Mouse (Mus musculus): ENCODE data around the gene Clca1. TPM values are rescaled to one million over a fixed set of nuclear protein-coding genes. Genes with fewer than 3 reads are reported as not detected.
"Not testable (repeated sequence)": the region's sequence is repeated elsewhere in the genome, so short reads cannot be mapped to it uniquely, and the experiment has no call there.

The Clca1 gene
- total RNA-seq (2015; ENCODE audit: low replicate concordance), result not detected in 2 replicates
- not detected in 2 replicates for total RNA-seq (2017; ENCODE audit: low replicate concordance)

DNA sequence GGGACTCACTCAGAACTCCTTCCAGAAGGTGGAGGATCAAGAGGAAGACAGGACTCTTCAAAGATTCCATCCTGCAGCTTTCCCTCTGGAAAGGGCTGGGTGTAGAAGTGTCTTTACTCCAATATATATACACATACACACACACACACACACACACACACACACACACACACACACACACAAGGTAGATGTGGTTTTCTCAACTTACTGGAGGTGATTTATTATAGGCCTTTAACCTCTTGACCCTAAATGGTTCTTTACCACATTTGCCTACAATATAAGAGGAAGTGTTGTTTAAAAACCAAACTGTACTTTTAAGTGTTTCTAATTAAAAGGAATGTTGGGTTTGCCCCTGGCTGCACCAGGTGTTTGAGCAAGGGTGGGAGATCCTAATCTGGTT is at the start of gene Clca1:
TSS of gene Clca1 (minus strand) at position 101 of the 400 bp plus-strand sequence.
- no peak for ATAC-seq (replicated peaks; ENCODE audit: low FRiP score, poor library complexity, severe bottlenecking)

GRCm38 (mm10) chr3:145080904-145081303 is 48.3 kb upstream of the Clca1 start:
- ATAC-seq (replicated peaks; ENCODE audit: low FRiP score, poor library complexity, severe bottlenecking), result no peak

- ATAC-seq (replicated peaks; ENCODE audit: low FRiP score, poor library complexity, severe bottlenecking), result no peak
These were observed 45.8 kb upstream of the Clca1 start for GRCm38 (mm10) chr3:145078405-145078804.

DNA sequence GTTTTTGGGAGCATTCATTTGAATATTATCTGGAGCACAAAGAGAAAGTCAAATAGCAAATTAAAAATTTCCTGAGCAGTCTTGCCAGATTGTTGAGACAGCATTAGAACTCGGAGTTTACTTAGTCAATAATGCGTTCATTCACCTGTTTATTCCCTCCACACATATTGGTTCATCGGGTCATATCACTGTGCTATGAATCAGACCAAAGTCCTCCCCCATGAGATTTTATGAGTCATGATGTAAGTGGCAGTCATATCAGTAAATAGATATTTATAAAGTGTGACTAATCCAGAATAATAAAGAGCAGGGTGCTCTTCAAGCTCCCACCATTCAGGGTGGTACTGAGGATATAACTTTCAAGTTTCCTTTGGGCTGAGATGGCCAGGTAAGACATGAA is 39.8 kb upstream of the Clca1 start:
- no peak for ATAC-seq (replicated peaks; ENCODE audit: low FRiP score, poor library complexity, severe bottlenecking)

- ATAC-seq (replicated peaks; ENCODE audit: low FRiP score, poor library complexity, severe bottlenecking), result no peak
These were observed 36.4 kb upstream of the Clca1 start for GRCm38 (mm10) chr3:145068964-145069363.

DNA sequence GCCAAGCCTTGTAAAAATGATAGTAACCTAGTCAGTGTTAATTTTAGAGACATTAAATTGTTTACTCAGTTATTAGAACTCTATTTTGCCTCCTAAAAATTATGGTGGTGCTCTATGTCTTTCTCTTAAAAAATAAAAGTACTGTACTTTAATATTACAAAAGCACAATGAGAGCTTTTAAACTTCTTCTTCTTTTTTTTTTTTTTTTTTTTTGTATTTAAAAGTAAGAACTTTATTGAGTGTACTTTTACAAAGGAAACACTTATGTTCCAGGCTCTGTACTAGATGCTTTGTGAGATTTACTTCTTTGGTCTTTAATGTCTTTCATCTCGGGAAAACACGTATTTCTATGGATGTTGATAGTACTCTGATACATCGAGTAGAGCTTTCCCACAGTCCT is 22.6 kb upstream of the Clca1 start:
- ATAC-seq (replicated peaks; ENCODE audit: low FRiP score, poor library complexity, severe bottlenecking), result not testable (repeated sequence)

GRCm38 (mm10) chr3:145049820-145050219 is 17.2 kb upstream of the Clca1 start:
- no peak for ATAC-seq (replicated peaks; ENCODE audit: low FRiP score, poor library complexity, severe bottlenecking)

DNA sequence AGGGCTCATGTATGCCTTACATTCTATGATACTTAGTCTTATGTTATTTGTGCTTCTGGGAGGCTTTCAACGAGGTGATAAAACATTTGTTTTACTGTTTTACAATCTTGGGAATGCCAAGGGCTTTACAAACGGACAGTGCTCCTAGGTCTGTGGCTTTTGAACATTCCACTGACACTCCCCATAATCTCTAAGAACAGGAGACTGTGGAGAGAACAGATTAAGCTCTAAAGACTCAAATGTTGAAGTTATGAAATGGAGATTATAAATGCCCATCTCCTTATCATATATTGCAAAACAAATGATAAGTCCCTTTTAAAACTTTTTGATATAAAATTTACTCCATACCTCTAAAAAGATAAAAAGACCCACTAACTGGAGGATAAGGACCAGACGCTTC is 6.2 kb upstream of the Clca1 start:
- no peak for ATAC-seq (replicated peaks; ENCODE audit: low FRiP score, poor library complexity, severe bottlenecking)

DNA sequence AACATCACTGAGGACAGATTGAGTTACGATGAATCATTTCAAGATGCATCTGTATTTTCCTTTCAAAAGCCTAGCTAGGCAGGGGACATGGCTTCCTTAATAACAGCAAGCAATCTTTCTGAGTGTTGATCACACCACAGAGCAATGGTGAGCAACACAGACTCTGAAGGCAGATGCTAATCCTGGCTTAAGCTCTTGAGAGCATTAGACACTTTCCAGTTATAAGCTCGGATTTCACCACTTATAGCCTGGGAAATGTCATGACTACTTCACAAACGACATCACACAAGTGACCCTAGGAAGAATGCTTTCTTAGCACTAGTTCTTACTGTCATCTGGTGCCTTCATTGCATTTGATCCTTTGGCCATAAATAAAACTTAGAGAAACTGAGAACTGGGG is 4.5 kb downstream of the Clca1 start:
- ATAC-seq (replicated peaks; ENCODE audit: low FRiP score, poor library complexity, severe bottlenecking), result no peak

- peak; percentile 80 for ATAC-seq (replicated peaks; ENCODE audit: low FRiP score, poor library complexity, severe bottlenecking)
These were observed 5.8 kb downstream of the Clca1 start for GRCm38 (mm10) chr3:145026750-145027149.

DNA sequence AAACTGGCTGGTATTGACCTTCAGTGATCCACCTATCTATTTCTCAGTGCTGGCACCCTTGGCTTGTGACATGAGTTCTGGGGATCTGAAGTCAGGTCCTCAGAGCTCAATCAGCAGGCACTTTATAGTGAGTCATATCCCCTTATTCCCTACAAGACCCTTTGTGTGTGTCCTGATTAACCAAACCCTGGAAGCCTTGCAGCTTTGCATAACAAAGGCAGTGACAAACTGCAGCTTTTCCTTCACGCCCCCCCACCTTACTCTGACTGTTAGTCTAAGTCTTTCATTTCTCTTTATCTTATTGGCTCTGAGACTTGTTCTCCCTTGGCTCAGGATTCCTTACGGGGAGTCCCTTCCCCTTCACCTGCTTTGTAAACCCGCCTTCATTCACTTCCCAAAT is 14.8 kb downstream of the Clca1 start:
- ATAC-seq (replicated peaks; ENCODE audit: low FRiP score, poor library complexity, severe bottlenecking), result no peak

- no peak for ATAC-seq (replicated peaks; ENCODE audit: low FRiP score, poor library complexity, severe bottlenecking)
These were observed 28.2 kb downstream of the Clca1 start for GRCm38 (mm10) chr3:145004422-145004821.

- ATAC-seq (replicated peaks; ENCODE audit: low FRiP score, poor library complexity, severe bottlenecking), result no peak
These were observed 31.7 kb downstream of the Clca1 start for GRCm38 (mm10) chr3:145000912-145001311.

GRCm38 (mm10) chr3:144993055-144993454 is 39.5 kb downstream of the Clca1 start:
- ATAC-seq (replicated peaks; ENCODE audit: low FRiP score, poor library complexity, severe bottlenecking), result no peak

- ATAC-seq (replicated peaks; ENCODE audit: low FRiP score, poor library complexity, severe bottlenecking), result no peak
These were observed 40.0 kb downstream of the Clca1 start for GRCm38 (mm10) chr3:144992618-144993017.

DNA sequence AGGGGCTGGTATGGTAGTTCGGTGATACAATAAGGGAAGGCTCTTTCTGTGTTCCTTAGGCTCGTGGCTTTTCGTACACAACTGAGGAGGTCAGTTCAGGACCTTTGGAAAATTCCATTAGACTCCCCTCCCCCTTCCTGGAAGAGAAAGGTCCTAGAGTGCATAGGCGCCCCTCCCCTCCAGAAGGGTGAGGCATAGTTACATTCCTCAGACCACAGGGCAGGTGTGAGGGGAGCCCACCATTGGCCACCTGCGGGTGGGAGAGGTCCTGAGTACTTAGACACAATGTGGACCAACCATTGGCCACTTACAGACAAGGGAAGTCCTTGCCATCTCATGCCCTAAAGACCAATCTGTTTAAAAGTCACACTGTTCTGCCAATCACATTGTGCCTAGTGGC is 46.7 kb downstream of the Clca1 start:
- ATAC-seq (replicated peaks; ENCODE audit: low FRiP score, poor library complexity, severe bottlenecking), result no peak

GRCm38 (mm10) chr3:144980551-144980950 is 52.0 kb downstream of the Clca1 start:
- no peak for ATAC-seq (replicated peaks; ENCODE audit: low FRiP score, poor library complexity, severe bottlenecking)

- ATAC-seq (replicated peaks; ENCODE audit: low FRiP score, poor library complexity, severe bottlenecking), result no peak
These were observed 54.9 kb downstream of the Clca1 start for GRCm38 (mm10) chr3:144977631-144978030.

GRCm38 (mm10) chr3:144976091-144976490 is 56.5 kb downstream of the Clca1 start:
- ATAC-seq (replicated peaks; ENCODE audit: low FRiP score, poor library complexity, severe bottlenecking), result no peak

DNA sequence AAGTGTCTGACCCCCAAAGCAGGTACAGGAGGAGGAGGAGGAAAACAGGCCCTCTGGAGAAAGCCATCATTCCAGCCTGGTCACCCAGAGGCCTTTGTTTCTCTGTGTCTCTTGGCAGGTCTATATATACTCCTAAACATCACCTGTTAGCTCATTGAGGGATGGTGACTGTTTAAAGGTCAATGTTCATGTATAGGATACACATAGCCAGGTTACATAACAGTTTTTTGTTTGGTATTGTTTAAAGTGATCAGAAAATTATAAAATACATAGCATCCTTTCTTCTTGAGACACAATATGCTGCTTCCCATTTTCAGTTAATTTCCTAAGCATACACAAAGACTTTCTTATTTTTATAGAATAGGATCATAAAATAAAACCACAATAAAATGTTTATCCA is 57.6 kb downstream of the Clca1 start, which contains the start of gene Clca4a:
TSS of gene Clca4a (minus strand) at position 101 of the 400 bp plus-strand sequence.
- no peak for ATAC-seq (replicated peaks; ENCODE audit: low FRiP score, poor library complexity, severe bottlenecking)

GRCm38 (mm10) chr3:144971553-144972270 is 60.9 kb downstream of the Clca1 start:
- no peak for ATAC-seq (replicated peaks; ENCODE audit: low FRiP score, poor library complexity, severe bottlenecking)

- ATAC-seq (replicated peaks; ENCODE audit: low FRiP score, poor library complexity, severe bottlenecking), result no peak
These were observed 62.8 kb downstream of the Clca1 start for GRCm38 (mm10) chr3:144969755-144970154.

Data from erythroblast, adult 5-6 weeks (primary cell).